ENCODE assay signal across 16 mouse cellular contexts in genomic region chr5:130875391-130875790, GRCm38 (mm10).
"Had no signal": no experiment of that assay in that cellular context is flagged by ENCODE, and none has a peak within 500 bp of the region (broad histone marks: within the 10 kb centered on the region; RNA-seq: fewer than 3 reads in every experiment).

No protein-coding gene starts in this region.

- ATAC-seq: liver, embryonic 12.5 days; midbrain, embryonic 13.5 days had no signal

- H3K4me1 ChIP-seq: limb, embryonic 10.5 days; limb, embryonic 13.5 days; liver, embryonic 12.5 days; liver, embryonic 15.5 days; lung, embryonic 15.5 days; midbrain, embryonic 13.5 days had no signal

- H3K9me3 ChIP-seq: lung, embryonic 15.5 days; midbrain, embryonic 13.5 days had no signal

- DNase-seq: kidney, adult 8-10 months; kidney, postnatal 14 days; kidney, postnatal 4 days; liver; lung, adult 18-20 months; lung, postnatal 10 days; lung, postnatal 36 days; thymus, adult 2 months; thymus, postnatal 14 days; thymus, postnatal 4 days had no signal

- H3K36me3 ChIP-seq: limb, embryonic 10.5 days; limb, embryonic 13.5 days; liver, embryonic 12.5 days; liver, embryonic 15.5 days; lung, embryonic 15.5 days; midbrain, embryonic 13.5 days had no signal

- H3K27me3 ChIP-seq: limb, embryonic 13.5 days; liver, embryonic 12.5 days; liver, embryonic 15.5 days; lung, embryonic 15.5 days; midbrain, embryonic 13.5 days had no signal

- H3K4me3 ChIP-seq: limb, embryonic 10.5 days; limb, embryonic 13.5 days; liver, embryonic 12.5 days; liver, embryonic 15.5 days; lung, embryonic 15.5 days; midbrain, embryonic 13.5 days had no signal
